Mouse (Mus musculus): ENCODE measurements around the gene Fgb. TPM values are rescaled to one million over a fixed set of nuclear protein-coding genes. Genes with fewer than 3 reads are reported as not detected.

Gene Fgb
- polyA plus RNA-seq, 1 experiment from 2014 or later = 7.5 TPM

DNA sequence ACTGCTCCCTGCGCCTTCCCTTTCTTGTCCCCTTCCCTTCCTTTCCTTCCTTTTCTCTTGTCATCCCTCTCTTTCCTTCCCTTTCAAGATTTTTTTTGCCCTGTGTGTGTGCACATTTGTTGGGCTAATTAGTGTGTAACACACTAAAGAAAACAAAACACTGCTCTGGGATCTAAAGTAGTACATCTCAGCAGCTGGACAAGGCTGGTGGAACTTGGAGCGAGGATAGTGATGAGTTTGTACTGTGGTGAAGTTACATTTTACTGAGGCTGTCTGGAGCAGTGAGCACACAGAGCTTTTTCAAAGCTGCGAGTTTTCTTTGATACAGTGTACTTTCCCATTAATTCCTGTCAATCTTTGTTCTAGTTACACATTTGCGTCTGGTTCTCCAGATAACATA is 20.6 kb upstream of the Fgb start:
- Histone ChIP-seq H3K9ac (ENCODE audit: low read depth, low read length) (no peak overlapping the region), H3K4me1 (replicated peaks; ENCODE audit: control insufficient read depth, insufficient read depth, low read length) (no peaks in the 10 kb centered on the region), H3K27ac (ENCODE audit: low read depth, low read length) (no peak overlapping the region), H3K4me3 (ENCODE audit: low read depth, low read length) (no peak overlapping the region), H3K4me2 (replicated peaks; ENCODE audit: low read depth) (no peak overlapping the region), H3K27me3 (replicated peaks; ENCODE audit: control insufficient read depth, insufficient read depth, low read length) (no peaks in the 10 kb centered on the region), H3K9me3 (ENCODE audit: control insufficient read depth) (no peaks in the 10 kb centered on the region), H3K36me3 (ENCODE audit: control insufficient read depth, insufficient read depth) (peaks cover 73% of the 10 kb centered on the region)
- WGBS = 80% methylated on average over 4 of the region's 4 CpGs
- no peak for TF ChIP-seq CTCF (IDR thresholded peaks at IDR 0.05; ENCODE audit: low read depth)
- no peak for ATAC-seq

DNA sequence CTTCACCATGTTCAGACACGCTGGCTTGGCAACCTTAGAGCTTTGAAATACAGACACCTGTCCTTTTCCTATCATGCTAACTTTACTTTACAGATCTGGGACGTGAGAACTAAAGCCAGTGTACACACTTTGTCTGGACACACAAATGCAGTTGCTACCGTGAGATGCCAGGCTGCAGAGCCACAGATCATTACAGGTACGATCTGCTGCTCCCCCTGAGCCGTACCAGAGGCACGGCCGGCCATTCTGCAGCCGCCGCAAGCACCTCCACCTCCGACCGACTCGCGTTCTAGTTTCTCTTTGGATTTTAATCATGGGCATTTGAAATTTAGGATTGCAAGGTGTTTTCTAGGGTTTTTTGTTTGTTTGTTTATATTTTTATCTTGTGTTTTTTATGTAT is 19.2 kb upstream of the Fgb start:
- 93% methylated on average over 13 of the region's 13 CpGs for WGBS
- Histone ChIP-seq H3K9ac (ENCODE audit: low read depth, low read length) (no peak overlapping the region), H3K27me3 (replicated peaks; ENCODE audit: control insufficient read depth, insufficient read depth, low read length) (no peaks in the 10 kb centered on the region), H3K4me1 (replicated peaks; ENCODE audit: control insufficient read depth, insufficient read depth, low read length) (no peaks in the 10 kb centered on the region), H3K4me3 (ENCODE audit: low read depth, low read length) (no peak overlapping the region), H3K27ac (ENCODE audit: low read depth, low read length) (no peak overlapping the region), H3K9me3 (ENCODE audit: control insufficient read depth) (no peaks in the 10 kb centered on the region), H3K4me2 (replicated peaks; ENCODE audit: low read depth) (no peak overlapping the region), H3K36me3 (ENCODE audit: control insufficient read depth, insufficient read depth) (peaks cover 74% of the 10 kb centered on the region)
- TF ChIP-seq CTCF (IDR thresholded peaks at IDR 0.05; ENCODE audit: low read depth) = no peak
- ATAC-seq = no peak

DNA sequence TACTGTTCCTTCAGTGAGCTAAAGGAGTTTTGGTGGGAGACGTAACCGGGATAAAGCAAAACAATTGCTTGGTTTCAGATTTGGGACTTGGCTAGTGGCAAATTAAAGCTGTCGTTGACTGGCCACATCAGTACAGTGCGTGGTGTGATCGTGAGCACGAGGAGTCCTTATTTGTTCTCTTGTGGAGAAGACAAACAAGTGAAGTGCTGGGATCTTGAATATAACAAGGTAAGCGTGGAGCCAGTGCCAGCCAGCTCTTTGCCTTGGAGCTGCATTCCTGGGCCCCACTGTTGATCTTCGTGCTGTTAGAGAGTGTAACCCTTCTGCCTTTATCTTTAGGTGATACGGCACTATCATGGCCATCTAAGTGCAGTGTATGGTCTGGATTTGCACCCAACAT is 18.3 kb upstream of the Fgb start:
- ATAC-seq = no peak
- Histone ChIP-seq H3K4me2 (replicated peaks; ENCODE audit: low read depth) (no peak overlapping the region), H3K9ac (ENCODE audit: low read depth, low read length) (no peak overlapping the region), H3K4me3 (ENCODE audit: low read depth, low read length) (no peak overlapping the region), H3K36me3 (ENCODE audit: control insufficient read depth, insufficient read depth) (peaks cover 77% of the 10 kb centered on the region), H3K4me1 (replicated peaks; ENCODE audit: control insufficient read depth, insufficient read depth, low read length) (no peaks in the 10 kb centered on the region), H3K9me3 (ENCODE audit: control insufficient read depth) (no peaks in the 10 kb centered on the region), H3K27me3 (replicated peaks; ENCODE audit: control insufficient read depth, insufficient read depth, low read length) (no peaks in the 10 kb centered on the region), H3K27ac (ENCODE audit: low read depth, low read length) (no peak overlapping the region)
- no peak for TF ChIP-seq CTCF (IDR thresholded peaks at IDR 0.05; ENCODE audit: low read depth)
- 70% methylated on average over 9 of the region's 9 CpGs for WGBS

DNA sequence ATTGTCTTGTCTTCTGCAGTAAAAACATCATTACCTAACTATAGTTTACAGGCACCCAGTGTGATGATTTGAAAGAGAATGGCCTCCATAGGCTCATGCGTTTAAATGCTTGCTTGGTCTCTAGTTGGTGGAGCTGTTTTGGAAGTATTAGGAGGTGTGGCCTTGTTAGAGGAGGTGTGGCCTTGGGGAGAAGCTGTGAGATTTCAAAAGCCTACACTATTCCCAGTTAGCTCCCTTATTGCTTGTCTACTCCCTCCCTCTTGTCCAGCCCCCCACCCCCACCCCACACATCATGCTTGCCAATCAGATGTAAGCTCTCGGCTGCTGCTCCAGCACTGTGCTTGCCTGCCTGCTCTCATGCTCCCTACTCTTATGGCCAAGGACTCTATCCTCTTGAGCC is 7.4 kb upstream of the Fgb start:
- peaks cover 36% of the 10 kb centered on the region for H3K36me3 ChIP-seq (ENCODE audit: control insufficient read depth, insufficient read depth)
- no peaks in the 10 kb centered on the region for H3K9me3 ChIP-seq (ENCODE audit: control insufficient read depth)
- H3K27me3 ChIP-seq (replicated peaks; ENCODE audit: control insufficient read depth, insufficient read depth, low read length) = no peaks in the 10 kb centered on the region
- H3K4me3 ChIP-seq (ENCODE audit: low read depth, low read length) = no peak overlapping the region
- H3K27ac ChIP-seq (ENCODE audit: low read depth, low read length) = no peak overlapping the region
- 0 out of 2 replicates have a peak, but pooled peaks cover 3% of the 10 kb centered on the region for H3K4me1 ChIP-seq (replicated peaks; ENCODE audit: control insufficient read depth, insufficient read depth, low read length)
- TF ChIP-seq CTCF (IDR thresholded peaks at IDR 0.05; ENCODE audit: low read depth) = no peak
- WGBS = 95% methylated on average over 2 of the region's 2 CpGs
- ATAC-seq = no peak
- no peak overlapping the region for H3K4me2 ChIP-seq (replicated peaks; ENCODE audit: low read depth)
- H3K9ac ChIP-seq (ENCODE audit: low read depth, low read length) = no peak overlapping the region

DNA sequence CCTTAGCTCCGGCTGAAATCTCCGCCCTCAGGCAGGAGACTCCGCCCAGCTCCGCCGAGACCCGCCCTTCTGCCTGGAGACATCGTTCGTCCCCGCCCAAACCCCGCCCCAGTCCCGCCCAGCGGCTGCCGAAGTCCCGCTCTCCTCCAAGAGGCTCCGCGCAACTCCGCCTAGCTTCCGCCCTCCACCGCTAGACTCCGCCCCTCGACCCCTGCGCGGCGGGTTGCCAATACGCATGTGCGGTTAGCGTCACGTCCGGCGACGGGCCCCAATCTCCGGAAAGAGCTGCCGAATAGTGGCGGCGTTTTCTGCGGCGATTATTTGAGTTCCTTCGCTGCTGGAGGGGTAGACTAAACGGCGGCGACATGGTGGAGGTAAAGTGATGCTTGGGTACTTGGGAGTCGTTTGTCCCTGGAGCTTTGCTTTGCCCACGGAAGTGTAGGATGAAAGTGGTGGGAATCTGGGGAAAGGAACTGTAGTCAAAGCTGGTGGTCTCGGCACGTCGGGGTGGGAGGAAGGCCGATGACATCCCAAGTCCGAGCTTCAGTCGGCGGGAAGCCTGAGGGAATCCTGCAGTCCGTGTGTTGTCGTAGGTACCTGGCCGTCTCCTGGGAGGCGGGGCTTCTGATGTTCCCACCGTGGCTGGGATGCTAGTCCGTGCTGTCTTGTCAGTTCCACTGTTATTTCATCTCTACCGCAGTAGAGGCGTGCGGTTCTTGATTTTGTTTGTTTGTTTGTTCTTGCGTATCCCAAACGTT is 5.8 kb upstream of the Fgb start, which contains the start of gene Plrg1:
Gene Plrg1, plus strand, starts transcription at position 242 of the 758 bp plus-strand sequence.
- Histone ChIP-seq H3K4me2 (replicated peaks; ENCODE audit: low read depth) (peak within 1 kb of the TSS; percentile 66), H3K9me3 (ENCODE audit: control insufficient read depth) (no peaks in the 10 kb centered on the region), H3K27ac (ENCODE audit: low read depth, low read length) (peak within 1 kb of the TSS; percentile 17; the same call in 1 of the 2 replicates), H3K4me3 (ENCODE audit: low read depth, low read length) (peak within 1 kb of the TSS; percentile 81), H3K4me1 (replicated peaks; ENCODE audit: control insufficient read depth, insufficient read depth, low read length) (0 out of 2 replicates have a peak, but pooled peaks cover 3% of the 10 kb centered on the region), H3K27me3 (replicated peaks; ENCODE audit: control insufficient read depth, insufficient read depth, low read length) (no peaks in the 10 kb centered on the region), H3K9ac (ENCODE audit: low read depth, low read length) (peak within 1 kb of the TSS; percentile 70), H3K36me3 (ENCODE audit: control insufficient read depth, insufficient read depth) (peaks cover 21% of the 10 kb centered on the region)
- under 1% methylated on average over 61 of the region's 61 CpGs for WGBS
- ATAC-seq = peak; percentile 99
- TF ChIP-seq CTCF (IDR thresholded peaks at IDR 0.05; ENCODE audit: low read depth) = peak; percentile 29

DNA sequence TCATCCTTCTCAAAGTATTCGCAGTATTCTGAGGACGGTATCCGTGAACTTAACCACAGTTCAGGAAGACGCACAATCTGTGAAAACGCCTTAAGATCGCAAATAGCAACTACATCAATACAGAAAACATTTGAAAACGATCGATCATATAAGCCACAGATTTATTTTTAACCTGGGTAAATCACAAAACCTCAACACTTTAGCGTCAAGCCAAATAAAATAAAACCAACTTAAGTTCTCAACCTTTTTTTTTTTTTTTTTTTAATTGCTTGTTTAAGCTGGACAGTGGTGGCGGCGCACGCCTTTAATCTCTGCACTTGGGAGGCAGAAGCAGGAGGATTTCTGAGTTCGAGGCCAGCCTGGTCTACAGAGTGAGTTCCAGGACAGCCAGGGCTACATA is 5.1 kb upstream of the Fgb start:
- peak overlapping the region; percentile 81 for H3K4me3 ChIP-seq (ENCODE audit: low read depth, low read length)
- no peak for TF ChIP-seq CTCF (IDR thresholded peaks at IDR 0.05; ENCODE audit: low read depth)
- no peak overlapping the region for H3K9ac ChIP-seq (ENCODE audit: low read depth, low read length)
- peak; percentile 28; the same call in 1 of the 2 replicates for ATAC-seq
- H3K4me1 ChIP-seq (replicated peaks; ENCODE audit: control insufficient read depth, insufficient read depth, low read length) = 0 out of 2 replicates have a peak, but pooled peaks cover 3% of the 10 kb centered on the region
- peaks cover 14% of the 10 kb centered on the region for H3K36me3 ChIP-seq (ENCODE audit: control insufficient read depth, insufficient read depth)
- H3K9me3 ChIP-seq (ENCODE audit: control insufficient read depth) = no peaks in the 10 kb centered on the region
- H3K4me2 ChIP-seq (replicated peaks; ENCODE audit: low read depth) = peak overlapping the region; percentile 51
- no peaks in the 10 kb centered on the region for H3K27me3 ChIP-seq (replicated peaks; ENCODE audit: control insufficient read depth, insufficient read depth, low read length)
- 31% methylated on average over 13 of the region's 13 CpGs for WGBS
- no peak overlapping the region for H3K27ac ChIP-seq (ENCODE audit: low read depth, low read length)
